In the genomic region with DNA sequence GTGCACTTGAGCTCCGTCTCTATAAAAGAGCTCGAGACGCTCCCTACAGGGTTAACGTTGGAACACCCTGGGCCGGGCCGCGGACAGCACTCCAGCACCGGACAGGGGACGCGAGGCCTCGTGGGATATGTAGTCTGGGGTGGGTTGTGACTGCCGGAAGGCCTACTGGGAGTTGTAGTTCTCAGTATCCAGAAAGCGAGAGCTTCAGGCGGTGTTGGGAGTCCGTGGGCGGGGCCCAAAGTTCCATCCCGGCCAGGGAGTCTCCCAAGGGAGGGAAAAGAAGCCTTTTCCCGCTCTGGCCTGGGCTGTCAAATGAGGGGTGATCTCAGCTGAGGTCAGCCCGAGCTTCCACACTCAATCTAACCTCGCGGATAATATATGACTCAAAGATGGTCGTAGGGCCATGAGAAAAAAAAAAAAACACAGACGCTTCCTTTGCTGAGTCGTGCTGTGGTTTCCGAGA, we compare ENCODE assay signal across 8 mouse cellular contexts. TPM values are rescaled to one million over a fixed set of nuclear protein-coding genes. Genes with fewer than 3 reads are reported as not detected.
DNase-seq lines count a peak whose midpoint lies in the region; ATAC-seq and TF ChIP-seq lines count a peak whose summit lies in the region.

No protein-coding gene starts in this region.

- H3K27me3 ChIP-seq in hindbrain, embryonic 10.5 days (ENCODE audit: insufficient read depth, poor library complexity, severe bottlenecking) = peaks cover 30% of the 10 kb centered on the region
- no peaks in the 10 kb centered on the region for H3K27me3 ChIP-seq in lung, postnatal 0 days (replicated peaks; ENCODE audit: insufficient read depth, low read length)

- TF ChIP-seq CTCF in lung, postnatal 0 days (IDR thresholded peaks at IDR 0.05) = peak; percentile 20; the same call in 1 of the 2 replicates

- peak overlapping the region; percentile 76 for H3K4me2 ChIP-seq in lung, postnatal 0 days (replicated peaks; ENCODE audit: low read depth, low read length)

- H3K36me3 ChIP-seq in hindbrain, embryonic 10.5 days = peaks cover 34% of the 10 kb centered on the region
- H3K36me3 ChIP-seq in lung, postnatal 0 days (ENCODE audit: insufficient read depth, low read length) = peaks cover 22% of the 10 kb centered on the region; the same call in 1 of the 2 replicates

- peak overlapping the region; percentile 88 for H3K27ac ChIP-seq in hindbrain, embryonic 10.5 days
- H3K27ac ChIP-seq in lung, postnatal 0 days (ENCODE audit: low read length) = peak overlapping the region; percentile 95

- H3K9ac ChIP-seq in lung, postnatal 0 days (replicated peaks; ENCODE audit: low read depth) = peak overlapping the region; percentile 46

- under 1% methylated on average over 25 of the region's 25 CpGs for WGBS in hindbrain, embryonic 10.5 days
- under 1% methylated on average over 25 of the region's 25 CpGs for WGBS in lung, postnatal 0 days

- DNase-seq in MEL-GATA-1-ER (ENCODE audit: extremely low read depth, low read depth) = peak; percentile 87
- peak; percentile 92 for DNase-seq in cerebellum, adult 8-10 months
- peak; percentile 95 for DNase-seq in forelimb bud, embryonic 11.5 days (ENCODE audit: low read depth, low spot score)
- DNase-seq in hindbrain, embryonic 10.5 days (ENCODE audit: low spot score) = peak; percentile 93
- DNase-seq in layer of hippocampus, adult 9-11 months = peak; percentile 98
- DNase-seq in lung, postnatal 0 days (ENCODE audit: low spot score) = peak; percentile 99
- peak; percentile 85 for DNase-seq in ovary, postnatal 14 days (ENCODE audit: low spot score)
- peak; percentile 91 for DNase-seq in thymus, postnatal 14 days

- H3K4me3 ChIP-seq in hindbrain, embryonic 10.5 days = peak overlapping the region; percentile 73
- H3K4me3 ChIP-seq in lung, postnatal 0 days (ENCODE audit: low read depth, low read length) = peak overlapping the region; percentile 67

- 0 out of 2 replicates have a peak, but pooled peaks have one; percentile 2 for TF ChIP-seq EP300 in lung, postnatal 0 days (IDR thresholded peaks at IDR 0.05)

- peaks cover 14% of the 10 kb centered on the region for H3K9me3 ChIP-seq in hindbrain, embryonic 10.5 days
- H3K9me3 ChIP-seq in lung, postnatal 0 days (ENCODE audit: low read length) = no peaks in the 10 kb centered on the region

- peak; percentile 96 for ATAC-seq in lung, postnatal 0 days

- peaks cover 67% of the 10 kb centered on the region for H3K4me1 ChIP-seq in hindbrain, embryonic 10.5 days (replicated peaks)
- H3K4me1 ChIP-seq in lung, postnatal 0 days (ENCODE audit: insufficient read depth, low read depth, low read length) = peaks cover 9% of the 10 kb centered on the region; the same call in 1 of the 2 replicates

RNA-seq across cellular contexts. Expression of a gene that starts 0.9 kb away (rescaled TPM):
- 24.6 and 29.0 TPM in 2 replicates for polyA plus RNA-seq in hindbrain, embryonic 10.5 days (2016; fragmentation: Nextera tagmentation; extraction: Ambion mirVana)
- polyA plus RNA-seq in lung, postnatal 0 days (2015; fragmentation: Nextera tagmentation; extraction: Ambion mirVana) = 18.4 and 21.0 TPM in 2 replicates

RNA-seq across cellular contexts. Expression of a gene that starts 25.4 kb away (rescaled TPM):
- polyA plus RNA-seq in hindbrain, embryonic 10.5 days (2016; fragmentation: Nextera tagmentation; extraction: Ambion mirVana) = 197 and 217 TPM in 2 replicates
- polyA plus RNA-seq in lung, postnatal 0 days (2015; fragmentation: Nextera tagmentation; extraction: Ambion mirVana) = 82.2 and 82.9 TPM in 2 replicates

RNA-seq across cellular contexts. Expression of a gene that starts 37.9 kb away (rescaled TPM):
- 1.3 and 2.2 TPM in 2 replicates for polyA plus RNA-seq in hindbrain, embryonic 10.5 days (2016; fragmentation: Nextera tagmentation; extraction: Ambion mirVana)
- polyA plus RNA-seq in lung, postnatal 0 days (2015; fragmentation: Nextera tagmentation; extraction: Ambion mirVana) = 26.8 and 29.1 TPM in 2 replicates

Comparison
In these comparisons a context has a peak if more than half of its experiments do, and no peak if none do; other contexts are left out.
1. Peak in every context shown above with its lines: DNase-seq, ATAC-seq, H3K4me3 ChIP-seq and H3K27ac ChIP-seq.